Mouse (Mus musculus): ENCODE results near the gene Pcare. TPM values are rescaled to one million over a fixed set of nuclear protein-coding genes. Genes with fewer than 3 reads are reported as not detected.

Gene Pcare
- polyA plus RNA-seq, 1 experiment: not detected

DNA sequence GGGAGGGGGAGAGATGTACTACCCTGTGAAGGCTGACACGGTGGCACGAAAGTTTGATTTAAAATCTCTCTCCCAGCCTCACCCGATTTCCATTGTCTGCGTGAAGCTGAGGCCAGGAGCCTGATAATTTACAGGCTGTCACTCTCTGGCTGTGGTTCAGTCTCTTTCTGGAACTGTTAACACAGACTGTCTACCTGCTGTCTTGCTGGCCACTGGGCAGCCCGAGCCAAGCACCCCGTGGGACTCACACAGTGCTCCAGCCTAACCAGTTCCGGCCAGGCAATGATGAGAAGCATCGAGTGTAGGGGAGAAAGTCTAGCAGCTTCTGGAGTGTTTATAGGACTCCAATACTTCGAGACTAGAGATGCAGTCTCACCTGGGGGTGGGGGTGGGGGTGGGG lies 6.6 kb downstream of the Pcare start:
- no peak for TF ChIP-seq TAL1 (IDR thresholded peaks at IDR 0.05; ENCODE audit: low read length)
- TF ChIP-seq GATA1 (IDR thresholded peaks at IDR 0.05; ENCODE audit: low read length): no peak
- no peaks in the 10 kb centered on the region for H3K4me1 ChIP-seq (ENCODE audit: control insufficient read depth)
- no peaks in the 10 kb centered on the region for H3K36me3 ChIP-seq (ENCODE audit: control insufficient read depth)
- H3K4me3 ChIP-seq (replicated peaks): no peak overlapping the region
- H3K27me3 ChIP-seq (ENCODE audit: control insufficient read depth): no peaks in the 10 kb centered on the region
- H3K9me3 ChIP-seq (ENCODE audit: control insufficient read depth, low read length): peaks cover 2% of the 10 kb centered on the region

DNA sequence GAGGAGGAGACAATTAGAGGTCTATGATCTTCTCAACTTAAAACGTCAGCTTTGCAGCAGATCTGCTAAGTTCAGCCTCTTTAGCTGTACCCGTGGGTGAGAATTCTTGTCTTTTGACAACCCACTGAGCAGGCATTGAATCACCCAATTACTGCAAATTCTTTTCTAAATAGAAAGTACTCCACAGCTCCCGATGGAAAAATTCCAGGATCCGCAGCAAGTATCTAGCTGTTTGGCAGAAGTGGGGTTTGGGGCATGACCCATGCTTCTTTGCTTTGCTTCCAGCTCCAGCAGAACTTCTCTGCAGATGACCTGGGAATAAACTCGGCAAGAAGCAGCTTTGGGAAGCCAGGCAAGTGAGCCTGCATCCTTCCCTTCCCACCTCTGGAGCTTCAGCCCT lies 9.8 kb downstream of the Pcare start:
- no peaks in the 10 kb centered on the region for H3K4me1 ChIP-seq (ENCODE audit: control insufficient read depth)
- H3K36me3 ChIP-seq (ENCODE audit: control insufficient read depth): no peaks in the 10 kb centered on the region
- H3K9me3 ChIP-seq (ENCODE audit: control insufficient read depth, low read length): peaks cover 2% of the 10 kb centered on the region
- no peak overlapping the region for H3K4me3 ChIP-seq (replicated peaks)
- H3K27me3 ChIP-seq (ENCODE audit: control insufficient read depth): no peaks in the 10 kb centered on the region
- TF ChIP-seq GATA1 (IDR thresholded peaks at IDR 0.05; ENCODE audit: low read length): no peak
- no peak for TF ChIP-seq TAL1 (IDR thresholded peaks at IDR 0.05; ENCODE audit: low read length)

DNA sequence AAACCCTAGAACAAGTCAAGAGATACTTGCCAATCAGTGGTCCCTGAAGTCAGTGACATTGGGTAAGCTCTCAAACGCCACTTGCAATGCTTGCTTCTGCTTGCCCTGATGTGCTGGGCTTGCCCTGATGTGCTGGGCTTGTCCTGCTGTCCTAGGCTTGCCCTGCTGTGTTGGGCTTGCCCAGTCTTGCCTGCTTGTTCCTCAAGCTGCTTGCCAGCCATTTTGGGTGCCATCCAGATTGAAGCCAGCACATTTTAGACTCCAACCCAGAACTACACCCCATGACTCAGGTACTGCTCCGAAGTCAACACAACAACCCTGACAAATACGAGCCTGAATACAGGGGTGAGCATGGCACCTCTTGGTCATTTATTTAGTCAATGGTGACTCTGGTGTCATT lies 10.5 kb downstream of the Pcare start:
- H3K27me3 ChIP-seq (ENCODE audit: control insufficient read depth): no peaks in the 10 kb centered on the region

DNA sequence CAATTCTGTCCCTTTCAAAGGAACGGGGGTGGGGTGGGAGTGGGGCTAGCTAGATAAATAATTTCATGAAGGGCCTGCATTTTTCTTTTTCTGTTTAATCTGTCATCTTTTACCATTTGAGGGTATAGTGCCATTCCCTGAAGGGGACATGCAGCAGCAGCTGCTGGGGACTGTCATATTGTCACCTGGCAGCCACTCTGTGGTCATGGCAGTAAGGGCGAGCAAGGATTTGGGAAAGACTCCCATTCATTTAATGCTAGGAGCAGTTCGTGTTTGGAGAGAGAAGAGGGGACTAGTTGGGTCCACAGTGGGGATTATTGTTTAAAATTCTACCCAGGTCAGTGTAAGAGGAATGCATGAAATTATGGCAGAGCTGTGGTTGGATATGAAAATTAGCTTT lies 16.3 kb downstream of the Pcare start:
- TF ChIP-seq TAL1 (IDR thresholded peaks at IDR 0.05; ENCODE audit: low read length) (no peak), GATA1 (IDR thresholded peaks at IDR 0.05; ENCODE audit: low read length) (no peak)
- no peak overlapping the region for H3K4me3 ChIP-seq (replicated peaks)
- H3K9me3 ChIP-seq (ENCODE audit: control insufficient read depth, low read length): no peaks in the 10 kb centered on the region
- no peaks in the 10 kb centered on the region for H3K36me3 ChIP-seq (ENCODE audit: control insufficient read depth)
- H3K4me1 ChIP-seq (ENCODE audit: control insufficient read depth): no peaks in the 10 kb centered on the region
- no peaks in the 10 kb centered on the region for H3K27me3 ChIP-seq (ENCODE audit: control insufficient read depth)

More for the DNA sequence above, 10.5 kb downstream of the Pcare start:
- H3K4me3 ChIP-seq (replicated peaks): no peak overlapping the region
- H3K36me3 ChIP-seq (ENCODE audit: control insufficient read depth): no peaks in the 10 kb centered on the region
- no peak for TF ChIP-seq GATA1 (IDR thresholded peaks at IDR 0.05; ENCODE audit: low read length)
- TF ChIP-seq TAL1 (IDR thresholded peaks at IDR 0.05; ENCODE audit: low read length): no peak
- H3K9me3 ChIP-seq (ENCODE audit: control insufficient read depth, low read length): peaks cover 2% of the 10 kb centered on the region
- H3K4me1 ChIP-seq (ENCODE audit: control insufficient read depth): no peaks in the 10 kb centered on the region

DNA sequence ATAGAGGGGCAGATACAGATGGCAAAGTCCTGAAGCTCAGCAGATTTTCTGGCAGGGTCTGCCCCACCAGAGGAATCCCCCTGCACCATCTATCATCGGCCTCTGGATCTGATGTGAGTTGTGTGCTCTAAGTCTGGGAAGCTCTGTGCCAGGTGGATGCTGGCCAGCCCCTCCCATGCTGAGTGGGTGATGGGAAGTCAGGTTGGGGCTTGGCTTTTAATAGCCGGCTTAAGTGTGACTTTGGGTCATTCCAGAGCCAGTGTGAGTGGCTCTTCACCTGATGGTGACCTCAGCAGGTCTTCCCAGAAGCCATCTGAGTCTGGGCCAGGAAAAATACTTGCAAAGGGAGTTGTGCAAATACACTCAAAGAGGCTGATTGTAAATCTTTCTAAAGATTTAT lies 22.0 kb downstream of the Pcare start:
- no peaks in the 10 kb centered on the region for H3K9me3 ChIP-seq (ENCODE audit: control insufficient read depth, low read length)
- no peak overlapping the region for H3K4me3 ChIP-seq (replicated peaks)
- no peaks in the 10 kb centered on the region for H3K36me3 ChIP-seq (ENCODE audit: control insufficient read depth)
- H3K27me3 ChIP-seq (ENCODE audit: control insufficient read depth): no peaks in the 10 kb centered on the region
- TF ChIP-seq GATA1 (IDR thresholded peaks at IDR 0.05; ENCODE audit: low read length): no peak
- TF ChIP-seq TAL1 (IDR thresholded peaks at IDR 0.05; ENCODE audit: low read length): no peak
- no peaks in the 10 kb centered on the region for H3K4me1 ChIP-seq (ENCODE audit: control insufficient read depth)

DNA sequence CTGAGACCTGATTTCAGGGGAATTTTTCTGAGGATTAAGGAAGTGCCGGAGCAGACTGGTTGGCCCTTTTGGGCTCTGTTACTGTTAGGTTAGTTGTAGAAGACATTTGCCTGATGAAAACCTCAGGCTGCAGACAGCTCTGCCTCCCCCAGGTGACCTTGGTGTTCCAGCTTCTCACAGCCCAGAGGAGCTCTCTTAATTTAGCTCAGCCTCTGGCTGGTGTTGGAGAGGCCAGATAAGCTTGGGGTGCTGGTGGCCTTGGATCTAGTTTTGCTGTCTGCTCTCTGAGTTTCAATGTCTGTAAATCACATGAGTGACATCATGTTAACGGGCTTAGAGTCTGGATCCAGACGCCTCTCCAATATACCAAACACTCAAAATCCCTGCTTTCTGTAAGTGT lies 31.7 kb downstream of the Pcare start:
- H3K9me3 ChIP-seq (ENCODE audit: control insufficient read depth, low read length): no peaks in the 10 kb centered on the region
- no peak overlapping the region for H3K4me3 ChIP-seq (replicated peaks)
- TF ChIP-seq TAL1 (IDR thresholded peaks at IDR 0.05; ENCODE audit: low read length) (no peak), GATA1 (IDR thresholded peaks at IDR 0.05; ENCODE audit: low read length) (no peak)
- H3K36me3 ChIP-seq (ENCODE audit: control insufficient read depth): no peaks in the 10 kb centered on the region
- no peaks in the 10 kb centered on the region for H3K27me3 ChIP-seq (ENCODE audit: control insufficient read depth)
- H3K4me1 ChIP-seq (ENCODE audit: control insufficient read depth): no peaks in the 10 kb centered on the region

DNA sequence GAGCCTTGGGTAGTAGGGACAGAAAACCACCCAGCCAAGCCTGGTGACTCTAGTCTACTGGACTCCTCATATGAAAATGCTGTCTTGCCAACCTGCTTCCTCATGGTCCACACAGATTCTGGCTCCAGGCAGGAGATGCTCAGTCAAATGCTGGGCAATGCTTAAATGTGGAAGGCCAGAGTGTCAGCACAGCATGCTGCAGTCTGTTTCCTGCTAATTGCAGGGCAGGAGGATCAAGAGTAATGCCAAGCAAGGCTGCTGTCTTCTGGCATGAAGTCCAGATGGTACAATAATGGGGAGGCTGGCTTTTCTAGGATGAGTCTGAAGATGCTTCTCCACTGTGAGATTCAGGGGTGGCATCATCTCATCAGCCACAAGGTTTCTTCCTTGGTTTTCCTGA lies 32.3 kb downstream of the Pcare start:
- Histone ChIP-seq H3K4me1 (ENCODE audit: control insufficient read depth) (no peaks in the 10 kb centered on the region), H3K36me3 (ENCODE audit: control insufficient read depth) (no peaks in the 10 kb centered on the region), H3K9me3 (ENCODE audit: control insufficient read depth, low read length) (no peaks in the 10 kb centered on the region), H3K4me3 (replicated peaks) (no peak overlapping the region), H3K27me3 (ENCODE audit: control insufficient read depth) (no peaks in the 10 kb centered on the region)
- TF ChIP-seq TAL1 (IDR thresholded peaks at IDR 0.05; ENCODE audit: low read length) (no peak), GATA1 (IDR thresholded peaks at IDR 0.05; ENCODE audit: low read length) (no peak)

DNA sequence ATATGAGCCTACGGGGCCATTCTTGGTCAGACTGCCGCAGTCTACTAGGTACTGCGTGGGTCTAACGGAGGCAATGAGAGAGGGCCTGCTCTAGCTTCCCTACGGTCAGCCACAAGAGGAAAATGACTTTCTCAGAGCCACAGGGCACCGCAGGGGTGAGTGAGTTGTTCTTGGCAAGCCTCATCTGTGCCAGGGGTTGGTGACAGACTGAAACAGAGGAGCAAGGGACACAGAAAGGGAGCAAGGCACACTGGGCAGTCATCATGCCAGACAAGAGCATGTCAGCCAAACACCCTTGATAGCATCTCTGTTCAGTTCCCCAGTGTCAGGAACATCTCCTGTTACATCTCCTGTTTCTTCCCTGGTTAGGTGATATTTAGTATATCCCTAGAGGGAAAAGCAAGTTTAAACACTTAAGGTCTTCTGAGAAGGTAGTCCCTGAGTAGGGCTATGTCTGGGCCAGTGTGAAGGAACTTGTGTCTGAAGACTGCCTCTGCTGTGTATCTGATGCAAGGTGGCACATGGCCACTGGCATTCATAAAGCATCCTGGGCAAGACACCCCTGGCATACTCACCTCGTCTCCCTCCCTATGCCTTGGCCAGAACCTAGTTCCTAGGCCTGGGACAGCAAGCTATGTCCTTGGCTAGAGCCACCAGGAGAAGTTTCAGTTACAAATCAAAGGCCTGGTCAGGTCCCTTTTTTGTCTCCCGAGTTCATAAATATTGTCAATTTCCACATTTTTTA lies 34.6 kb downstream of the Pcare start:
- Histone ChIP-seq H3K36me3 (ENCODE audit: control insufficient read depth) (no peaks in the 10 kb centered on the region), H3K9me3 (ENCODE audit: control insufficient read depth, low read length) (no peaks in the 10 kb centered on the region), H3K4me3 (replicated peaks) (no peak overlapping the region), H3K27me3 (ENCODE audit: control insufficient read depth) (no peaks in the 10 kb centered on the region), H3K4me1 (ENCODE audit: control insufficient read depth) (no peaks in the 10 kb centered on the region)
- TF ChIP-seq GATA1 (IDR thresholded peaks at IDR 0.05; ENCODE audit: low read length): no peak
- TF ChIP-seq TAL1 (IDR thresholded peaks at IDR 0.05; ENCODE audit: low read length): no peak

DNA sequence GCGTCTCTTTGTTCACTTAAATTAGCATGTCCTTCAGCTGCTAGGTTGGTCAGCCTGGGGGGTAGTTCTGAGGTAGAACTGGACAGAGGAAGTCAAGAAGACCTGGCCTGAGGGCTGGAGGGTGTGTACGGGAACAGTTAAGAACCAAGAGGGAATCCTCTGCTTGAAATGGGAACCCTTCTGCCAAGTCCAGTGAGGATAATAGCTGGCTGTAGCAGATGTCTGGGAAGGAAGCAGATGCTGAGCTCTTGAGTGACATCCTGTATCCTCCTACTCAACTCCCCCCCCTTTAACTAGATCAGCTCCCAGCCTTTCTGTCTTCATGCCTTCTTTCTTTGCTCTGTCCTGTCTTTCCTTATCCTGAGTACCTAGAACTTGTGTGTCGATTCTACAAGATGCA lies 37.7 kb downstream of the Pcare start:
- Histone ChIP-seq H3K4me3 (replicated peaks) (no peak overlapping the region), H3K36me3 (ENCODE audit: control insufficient read depth) (no peaks in the 10 kb centered on the region), H3K4me1 (ENCODE audit: control insufficient read depth) (no peaks in the 10 kb centered on the region), H3K9me3 (ENCODE audit: control insufficient read depth, low read length) (no peaks in the 10 kb centered on the region), H3K27me3 (ENCODE audit: control insufficient read depth) (no peaks in the 10 kb centered on the region)
- TF ChIP-seq TAL1 (IDR thresholded peaks at IDR 0.05; ENCODE audit: low read length) (no peak), GATA1 (IDR thresholded peaks at IDR 0.05; ENCODE audit: low read length) (no peak)

DNA sequence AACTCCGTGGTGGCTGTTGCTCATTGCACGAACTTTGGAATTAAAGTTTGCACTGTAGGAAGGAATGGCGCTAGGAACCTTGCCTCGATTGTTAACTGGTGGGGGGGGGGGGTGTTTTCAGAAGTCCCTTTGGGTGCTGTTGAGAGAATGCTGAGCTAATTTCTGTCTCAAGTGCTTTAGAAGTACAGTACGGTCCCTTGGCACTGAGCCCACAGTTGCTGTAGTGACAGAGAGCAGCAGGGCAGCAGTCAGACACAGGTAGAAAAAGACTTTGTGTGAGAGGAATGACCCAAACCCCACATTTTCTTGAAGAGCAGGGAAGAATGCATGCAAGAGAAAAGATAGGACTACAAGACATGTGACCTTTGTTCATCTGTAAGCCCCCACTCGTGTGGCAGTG lies 40.4 kb downstream of the Pcare start:
- no peak for TF ChIP-seq TAL1 (IDR thresholded peaks at IDR 0.05; ENCODE audit: low read length)
- TF ChIP-seq GATA1 (IDR thresholded peaks at IDR 0.05; ENCODE audit: low read length): no peak
- Histone ChIP-seq H3K27me3 (ENCODE audit: control insufficient read depth) (no peaks in the 10 kb centered on the region), H3K4me3 (replicated peaks) (no peak overlapping the region), H3K9me3 (ENCODE audit: control insufficient read depth, low read length) (no peaks in the 10 kb centered on the region), H3K36me3 (ENCODE audit: control insufficient read depth) (no peaks in the 10 kb centered on the region), H3K4me1 (ENCODE audit: control insufficient read depth) (no peaks in the 10 kb centered on the region)
